Mouse (Mus musculus) liver, embryonic 11.5 days (tissue): ENCODE data around the gene Tcam1. TPM values are rescaled to one million over a fixed set of nuclear protein-coding genes. Genes with fewer than 3 reads are reported as not detected.
"Not testable (repeated sequence)": the region's sequence is repeated elsewhere in the genome, so short reads cannot be mapped to it uniquely, and the experiment has no call there.

ENCODE experiments used
- ATAC-seq: fragments of 200-750 bp; cut with Nextera tagmentation; replicated peaks from 2 replicates; pipeline ENCODE4 v1.8.0; 2017; ENCODE audit warnings: moderate number of reproducible peaks, mild to moderate bottlenecking, moderate TSS enrichment, moderate library complexity; ENCODE audit not compliant: low FRiP score
- DNase-seq: peaks from one replicate; pipeline ENCODE4 v3.0.0-alpha.2; 2017; ENCODE audit warnings: low spot score
- H3K27ac ChIP-seq: fragments of 300-500 bp; sonication (generic); 2 replicates; pipeline ENCODE4 v1.5.1; 2014; ENCODE audit warnings: mild to moderate bottlenecking, low read depth, low read length, control low read depth
- H3K27me3 ChIP-seq: fragments of 300-500 bp; sonication (generic); replicated peaks from 2 replicates; pipeline ENCODE4 v1.6.1; 2014; ENCODE audit warnings: low read length, mixed read lengths; ENCODE audit not compliant: control insufficient read depth, insufficient read depth
- H3K36me3 ChIP-seq: fragments of 300-500 bp; sonication (generic); 2 replicates; pipeline ENCODE4 v1.6.1; 2014; ENCODE audit warnings: mild to moderate bottlenecking, low read length, moderate library complexity, mixed read lengths; ENCODE audit not compliant: control insufficient read depth, insufficient read depth
- H3K4me1 ChIP-seq: fragments of 300-500 bp; sonication (generic); replicated peaks from 2 replicates; pipeline ENCODE4 v1.6.1; 2014; ENCODE audit warnings: low read length, mixed read lengths; ENCODE audit not compliant: control insufficient read depth, insufficient read depth
- H3K4me2 ChIP-seq: fragments of 300-500 bp; sonication (generic); 2 replicates; pipeline ENCODE4 v1.6.1; 2014; ENCODE audit warnings: mild to moderate bottlenecking, control low read depth, moderate library complexity
- H3K4me3 ChIP-seq: fragments of 300-500 bp; sonication (generic); 2 replicates; pipeline ENCODE4 v1.5.1; 2014; ENCODE audit warnings: low read depth, low read length, control low read depth
- H3K9ac ChIP-seq: fragments of 300-500 bp; sonication (generic); 2 replicates; pipeline ENCODE4 v1.6.1; 2014; ENCODE audit warnings: low read depth, low read length, control low read depth
- H3K9me3 ChIP-seq: fragments of 300-500 bp; sonication (generic); 2 replicates; pipeline ENCODE4 v1.6.1; 2016; ENCODE audit warnings: low read length, inconsistent platforms, mixed read lengths; ENCODE audit not compliant: control insufficient read depth
- WGBS: fragments of 180-500 bp; shearing (Covaris S2); extraction: QIAGEN DNeasy Blood & Tissue Kit; methylation state at CpG from one replicate; pipeline ENCODE4 v1.1.7; 2014; 5-methylcytosine and 5-hydroxymethylcytosine counted together
- polyA plus RNA-seq: library from polyadenylated mRNA; unstranded; fragments of >200 nt; fragmentation: Nextera tagmentation; extraction: Ambion mirVana; gene quantifications from 2 replicates; pipeline ENCODE4 v1.2.1, GENCODE M21; 2014

Tcam1 gene
- polyA plus RNA-seq, result 0.66 and 1.2 TPM in 2 replicates

- ATAC-seq, result peak; percentile 57
- 6% methylated on average over 25 of the region's 25 CpGs for WGBS
- peak; percentile 91 for DNase-seq
- Histone ChIP-seq H3K9me3 (no peaks in the 10 kb centered on the region), H3K4me2 (peak within 1 kb of the TSS; percentile 44), H3K27me3 (no peaks in the 10 kb centered on the region), H3K36me3 (no peaks in the 10 kb centered on the region), H3K27ac (no peak within 1 kb of the TSS), H3K9ac (no peak within 1 kb of the TSS), H3K4me3 (no peak within 1 kb of the TSS; the same call in 1 of the 2 replicates), H3K4me1 (peaks cover 19% of the 10 kb centered on the region)
These were observed at the start of gene Tcam1 for GRCm38 (mm10) chr11:106276454-106276853. Gene Tcam1, plus strand, starts transcription at chr11:106276672.

GRCm38 (mm10) chr11:106233978-106234377 is 42.5 kb upstream of the Tcam1 start:
- not testable (repeated sequence) for H3K4me3 ChIP-seq, H3K9ac ChIP-seq, H3K9me3 ChIP-seq, H3K4me2 ChIP-seq, DNase-seq, H3K4me1 ChIP-seq, H3K27ac ChIP-seq, H3K27me3 ChIP-seq, ATAC-seq
- H3K36me3 ChIP-seq, result peaks cover 42% of the 10 kb centered on the region
- WGBS, result 77% methylated on average over 8 of the region's 8 CpGs

DNA sequence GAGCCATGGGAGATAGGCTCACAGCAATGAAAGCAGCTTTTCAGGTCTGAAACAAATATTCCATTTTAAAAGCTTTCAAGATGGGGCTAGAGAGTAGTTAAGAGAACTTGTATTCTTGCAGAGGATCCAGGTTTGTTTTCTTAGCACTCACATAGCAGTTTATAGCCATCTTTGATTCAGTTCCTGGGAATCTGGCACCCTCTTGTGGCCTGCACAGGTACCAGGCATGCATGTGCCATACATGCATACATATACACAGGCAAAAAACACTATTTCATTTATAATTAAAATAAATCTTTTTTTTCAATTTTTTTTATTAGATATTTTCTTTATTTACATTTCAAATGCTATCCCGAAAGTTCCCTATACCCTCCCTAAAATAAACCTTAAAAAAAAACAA is 29.6 kb upstream of the Tcam1 start:
- Histone ChIP-seq H3K4me3 (no peak overlapping the region), H3K9me3 (peaks cover 4% of the 10 kb centered on the region; the same call in 1 of the 2 replicates), H3K9ac (no peak overlapping the region), H3K27me3 (no peaks in the 10 kb centered on the region), H3K36me3 (peaks cover 83% of the 10 kb centered on the region), H3K27ac (no peak overlapping the region), H3K4me2 (no peak overlapping the region), H3K4me1 (no peaks in the 10 kb centered on the region)
- 98% methylated on average over 1 of the region's 1 CpGs for WGBS
- ATAC-seq (no peak), DNase-seq (no peak)

DNA sequence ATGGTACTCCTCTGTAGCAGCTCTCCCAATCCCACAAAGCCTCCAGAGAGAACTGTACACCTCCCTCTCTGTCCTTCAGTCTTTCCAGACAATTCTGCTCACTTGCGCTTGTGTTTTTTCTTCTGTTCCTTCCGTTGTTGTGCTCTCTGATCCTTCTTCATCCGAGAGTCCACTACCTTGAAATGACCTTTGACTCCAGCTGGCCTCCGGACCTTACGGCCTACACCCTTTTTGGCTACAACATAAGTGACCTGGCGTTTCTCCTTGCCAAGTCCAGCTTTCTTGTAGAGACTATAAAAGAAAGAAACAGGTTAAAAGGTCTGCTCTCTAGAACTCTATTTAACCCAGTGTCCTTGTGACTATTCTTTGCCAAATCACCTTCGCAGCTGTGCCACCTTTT is 27.1 kb upstream of the Tcam1 start:
- Histone ChIP-seq H3K27ac (no peak overlapping the region), H3K4me2 (no peak overlapping the region), H3K4me1 (no peaks in the 10 kb centered on the region; the same call in 1 of the 2 replicates), H3K9ac (no peak overlapping the region), H3K36me3 (peaks cover 82% of the 10 kb centered on the region), H3K27me3 (no peaks in the 10 kb centered on the region), H3K9me3 (peaks cover 4% of the 10 kb centered on the region; the same call in 1 of the 2 replicates), H3K4me3 (no peak overlapping the region)
- WGBS, result 84% methylated on average over 7 of the region's 7 CpGs
- DNase-seq (no peak), ATAC-seq (no peak)

GRCm38 (mm10) chr11:106254767-106255166 is 21.7 kb upstream of the Tcam1 start:
- no peak overlapping the region for H3K27ac ChIP-seq
- peak overlapping the region; percentile 90 for H3K9ac ChIP-seq
- H3K27me3 ChIP-seq, result no peaks in the 10 kb centered on the region
- WGBS, result 7% methylated on average over 2 of the region's 2 CpGs
- H3K4me1 ChIP-seq, result peaks cover 14% of the 10 kb centered on the region
- ATAC-seq (no peak), DNase-seq (no peak)
- no peaks in the 10 kb centered on the region for H3K9me3 ChIP-seq
- H3K4me3 ChIP-seq, result peak overlapping the region; percentile 92
- H3K36me3 ChIP-seq, result peaks cover 50% of the 10 kb centered on the region
- peak overlapping the region; percentile 93 for H3K4me2 ChIP-seq

DNA sequence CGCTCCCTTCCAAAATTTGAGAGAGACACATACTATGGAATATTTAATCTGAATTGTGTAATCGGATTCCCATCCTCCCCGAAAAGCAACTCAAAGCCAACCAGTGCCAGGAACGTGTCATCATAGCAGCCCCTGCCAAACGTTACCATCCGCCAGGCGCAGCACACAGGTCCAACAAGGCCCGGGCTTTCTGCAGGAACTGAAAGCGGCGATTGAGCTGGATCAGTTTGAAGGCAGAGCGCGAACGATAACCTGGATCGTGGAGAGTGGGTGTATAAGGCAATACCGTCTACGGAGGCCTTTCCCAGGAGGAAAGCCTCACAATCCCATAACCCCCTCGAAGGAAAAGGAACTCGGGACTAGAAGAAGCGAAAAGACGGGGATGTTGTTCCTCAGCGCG is 21.3 kb upstream of the Tcam1 start:
- no peak for ATAC-seq
- no peak for DNase-seq
- Histone ChIP-seq H3K9me3 (no peaks in the 10 kb centered on the region), H3K9ac (peak overlapping the region; percentile 90), H3K27ac (0 out of 2 replicates have a peak overlapping the region, but pooled peaks have one; percentile 43), H3K4me2 (peak overlapping the region; percentile 93), H3K36me3 (peaks cover 47% of the 10 kb centered on the region), H3K4me3 (peak overlapping the region; percentile 92), H3K4me1 (peaks cover 14% of the 10 kb centered on the region), H3K27me3 (no peaks in the 10 kb centered on the region)
- 2% methylated on average over 22 of the region's 22 CpGs for WGBS

DNA sequence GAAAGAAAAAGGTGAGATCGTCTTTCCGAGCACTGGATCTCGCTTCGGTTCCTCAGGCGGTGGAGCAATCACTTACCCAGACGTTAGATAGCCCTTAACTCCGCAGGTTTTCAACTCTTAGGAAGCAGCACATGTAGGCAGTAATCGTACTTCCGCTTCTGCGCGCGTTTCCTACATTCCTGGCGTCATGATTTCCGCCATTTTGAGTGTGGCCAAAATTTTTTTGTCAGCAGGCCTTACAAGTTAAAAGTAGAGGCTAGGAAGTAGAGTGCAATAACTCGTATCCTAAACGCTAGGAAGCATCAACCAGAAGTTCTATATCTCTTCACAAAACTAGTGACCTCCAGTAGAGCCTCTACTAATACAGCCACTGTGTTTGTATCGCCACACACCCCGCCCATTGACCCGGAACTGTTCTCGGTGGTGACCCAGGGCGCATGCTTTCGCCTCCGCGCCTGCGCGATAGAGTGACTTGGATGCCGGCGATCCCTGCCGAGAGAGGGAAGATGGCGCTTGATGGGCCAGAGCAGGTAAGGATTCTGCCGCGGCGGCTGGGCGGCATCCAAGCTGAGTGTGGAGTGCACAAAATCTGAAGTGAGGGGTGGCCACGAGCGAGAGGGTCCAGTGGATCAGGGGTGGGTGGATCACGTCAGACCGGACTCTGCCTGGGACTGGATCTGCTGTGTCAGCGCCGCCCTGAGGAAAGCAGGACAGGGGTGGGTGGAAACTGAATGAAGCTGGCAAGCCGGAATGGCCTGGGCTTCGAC is 20.6 kb upstream of the Tcam1 start, which contains the start of the genes Ftsj3 and Psmc5:
Ftsj3 (minus strand) TSS at position 395 of the 767 bp plus-strand sequence.
Psmc5 (plus strand) TSS at position 470 of the 767 bp plus-strand sequence.
- Histone ChIP-seq H3K36me3 (peaks cover 48% of the 10 kb centered on the region), H3K9me3 (no peaks in the 10 kb centered on the region), H3K27ac (peak within 1 kb of the TSS; percentile 77), H3K4me2 (peak within 1 kb of the TSS; percentile 93), H3K27me3 (no peaks in the 10 kb centered on the region), H3K4me1 (peaks cover 14% of the 10 kb centered on the region), H3K4me3 (peak within 1 kb of the TSS; percentile 92), H3K9ac (peak within 1 kb of the TSS; percentile 90)
- WGBS, result under 1% methylated on average over 42 of the region's 42 CpGs
- DNase-seq, result peak; percentile 97
- peak; percentile 95 for ATAC-seq

- ATAC-seq (no peak), DNase-seq (no peak)
- no peaks in the 10 kb centered on the region for H3K27me3 ChIP-seq
- peak overlapping the region; percentile 93 for H3K4me2 ChIP-seq
- H3K4me3 ChIP-seq, result peak overlapping the region; percentile 92
- peaks cover 14% of the 10 kb centered on the region for H3K4me1 ChIP-seq
- WGBS, result 54% methylated on average over 5 of the region's 5 CpGs
- no peaks in the 10 kb centered on the region for H3K9me3 ChIP-seq
- peak overlapping the region; percentile 90 for H3K9ac ChIP-seq
- no peak overlapping the region for H3K27ac ChIP-seq
- peaks cover 47% of the 10 kb centered on the region for H3K36me3 ChIP-seq
These were observed 19.7 kb upstream of the Tcam1 start for GRCm38 (mm10) chr11:106256775-106257174.
